Comparison of ENCODE assay signal across 31 mouse cellular contexts in the genomic region with DNA sequence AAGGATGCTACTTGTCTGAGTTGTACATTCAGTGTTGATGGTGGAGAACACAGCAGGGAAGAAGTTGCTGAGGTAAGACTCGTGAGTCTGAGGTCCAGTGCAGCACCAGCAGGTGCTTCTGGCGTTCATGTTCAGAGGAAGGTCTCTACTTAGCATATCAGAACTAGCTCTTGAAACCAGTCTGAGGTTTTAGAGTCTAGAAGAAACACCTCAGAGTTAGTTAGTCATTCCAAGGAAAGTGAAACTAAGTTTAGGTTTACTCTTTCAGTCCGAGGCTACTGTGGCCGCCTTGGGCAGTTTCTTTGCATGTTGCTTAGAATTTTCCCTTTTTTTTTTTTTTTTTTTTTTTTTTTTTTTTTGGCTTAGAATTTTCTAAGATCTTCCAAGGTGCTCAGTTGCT. TPM values are rescaled to one million over a fixed set of nuclear protein-coding genes. Genes with fewer than 3 reads are reported as not detected.
DNase-seq lines count a peak whose midpoint lies in the region; ATAC-seq and TF ChIP-seq lines count a peak whose summit lies in the region.
"Had no signal": no experiment of that assay in that cellular context is flagged by ENCODE, and none has a peak within 500 bp of the region (broad histone marks: within the 10 kb centered on the region; RNA-seq: fewer than 3 reads in every experiment).

No protein-coding gene starts in this region.

- H3K4me3 ChIP-seq in gastrocnemius, adult 2 months = peak overlapping the region; percentile 43; the same call in 1 of the 2 replicates
- no peak overlapping the region for H3K4me3 ChIP-seq in liver, postnatal 0 days (ENCODE audit: low read depth, low read length)
- H3K4me3 ChIP-seq in liver, embryonic 12.5 days = no peak overlapping the region
- H3K4me3 ChIP-seq in forebrain, embryonic 12.5 days (replicated peaks) = no peak overlapping the region
- H3K4me3 ChIP-seq: embryonic facial prominence, embryonic 10.5 days; embryonic facial prominence, embryonic 15.5 days; forebrain, embryonic 13.5 days; heart, embryonic 12.5 days; liver, embryonic 13.5 days had no signal

- H3K9me3 ChIP-seq in liver, postnatal 0 days (ENCODE audit: low read length) = no peaks in the 10 kb centered on the region
- no peaks in the 10 kb centered on the region for H3K9me3 ChIP-seq in liver, embryonic 12.5 days (replicated peaks)
- H3K9me3 ChIP-seq in forebrain, embryonic 12.5 days = no peaks in the 10 kb centered on the region
- H3K9me3 ChIP-seq: embryonic facial prominence, embryonic 10.5 days; embryonic facial prominence, embryonic 15.5 days; forebrain, embryonic 13.5 days; heart, embryonic 12.5 days; liver, embryonic 13.5 days had no signal

- intact Hi-C loops in gastrocnemius, adult 2 months (cut with DNase I) = loop anchor here (10.0 kb wide), 1 partner anchor 144 kb away; the partner anchor contains the start of gene Rfx7
- intact Hi-C loops in gastrocnemius, postnatal 14 days (cut with DNase I; ENCODE audit: low total_unique reads) = loop anchor here (10.0 kb wide), 1 partner anchor 64 kb away; no protein-coding TSS in a partner anchor

- H3K9ac ChIP-seq in liver, postnatal 0 days (replicated peaks) = no peak overlapping the region
- no peak overlapping the region for H3K9ac ChIP-seq in liver, embryonic 12.5 days
- no peak overlapping the region for H3K9ac ChIP-seq in forebrain, embryonic 12.5 days
- H3K9ac ChIP-seq: embryonic facial prominence, embryonic 15.5 days; forebrain, embryonic 13.5 days; heart, embryonic 12.5 days; hindbrain, embryonic 14.5 days; liver, embryonic 13.5 days had no signal

- 73% methylated on average over 4 of the region's 4 CpGs for WGBS in liver, postnatal 0 days (ENCODE audit: insufficient replicate concordance)
- 79% methylated on average over 4 of the region's 4 CpGs for WGBS in liver, embryonic 12.5 days (ENCODE audit: insufficient replicate concordance)
- 86% methylated on average over 4 of the region's 4 CpGs for WGBS in forebrain, embryonic 12.5 days

- H3K27me3 ChIP-seq in liver, postnatal 0 days (ENCODE audit: insufficient read depth, low read length) = no peaks in the 10 kb centered on the region
- no peaks in the 10 kb centered on the region for H3K27me3 ChIP-seq in liver, embryonic 12.5 days (replicated peaks)
- H3K27me3 ChIP-seq in forebrain, embryonic 12.5 days = no peaks in the 10 kb centered on the region
- H3K27me3 ChIP-seq: embryonic facial prominence, embryonic 15.5 days; forebrain, embryonic 13.5 days; heart, embryonic 12.5 days; liver, embryonic 13.5 days had no signal

- peak overlapping the region; percentile 72 for H3K27ac ChIP-seq in gastrocnemius, adult 2 months
- H3K27ac ChIP-seq in liver, postnatal 0 days (ENCODE audit: low read depth) = no peak overlapping the region
- no peak overlapping the region for H3K27ac ChIP-seq in liver, embryonic 12.5 days
- H3K27ac ChIP-seq in forebrain, embryonic 12.5 days = no peak overlapping the region
- H3K27ac ChIP-seq: embryonic facial prominence, embryonic 10.5 days; embryonic facial prominence, embryonic 15.5 days; forebrain, embryonic 13.5 days; hindbrain, embryonic 14.5 days; liver, embryonic 13.5 days; stomach, postnatal 0 days had no signal

- H3K36me3 ChIP-seq in liver, postnatal 0 days (replicated peaks; ENCODE audit: insufficient read depth, low read length) = peaks cover 39% of the 10 kb centered on the region
- peaks cover 82% of the 10 kb centered on the region for H3K36me3 ChIP-seq in liver, embryonic 12.5 days
- H3K36me3 ChIP-seq in forebrain, embryonic 12.5 days (replicated peaks) = peaks cover 76% of the 10 kb centered on the region

- peaks cover 6% of the 10 kb centered on the region; the same call in 1 of the 2 replicates for H3K4me1 ChIP-seq in liver, postnatal 0 days (ENCODE audit: insufficient read depth)
- peaks cover 9% of the 10 kb centered on the region; the same call in 1 of the 2 replicates for H3K4me1 ChIP-seq in liver, embryonic 12.5 days
- H3K4me1 ChIP-seq in forebrain, embryonic 12.5 days = no peaks in the 10 kb centered on the region
- H3K4me1 ChIP-seq: embryonic facial prominence, embryonic 10.5 days; embryonic facial prominence, embryonic 15.5 days; forebrain, embryonic 13.5 days had no signal

- no peak for DNase-seq in gastrocnemius, adult 2 months
- DNase-seq in gastrocnemius, postnatal 14 days = no peak
- DNase-seq in liver, postnatal 0 days = peak; percentile 7
- DNase-seq in R1 (ENCODE audit: low read depth, low spot score) = peak; percentile 53
- no peak for DNase-seq in ovary, postnatal 36 days (ENCODE audit: low spot score)
- DNase-seq: adrenal gland, adult 2 months; adrenal gland, postnatal 36 days; cerebellum, adult 18-20 months; cerebellum, postnatal 10 days; heart, postnatal 4 days; kidney, adult 8-10 months; kidney, postnatal 10 days; layer of hippocampus, postnatal 36 days; left cerebral cortex, postnatal 4 days; liver, embryonic 13.5 days; lung, adult 2 months; lung, postnatal 14 days; right cerebral cortex, postnatal 4 days; thymus, adult 18-20 months; thymus, postnatal 25 days had no signal

- no peak for TF ChIP-seq EP300 in liver, postnatal 0 days (IDR thresholded peaks at IDR 0.05; ENCODE audit: low read depth)

- TF ChIP-seq CTCF in gastrocnemius, adult 2 months (IDR thresholded peaks at IDR 0.05) = no peak
- no peak for TF ChIP-seq CTCF in liver, postnatal 0 days (IDR thresholded peaks at IDR 0.05; ENCODE audit: low read depth)

- H3K4me2 ChIP-seq in liver, postnatal 0 days (ENCODE audit: low read depth, low read length) = no peak overlapping the region
- no peak overlapping the region for H3K4me2 ChIP-seq in liver, embryonic 12.5 days
- no peak overlapping the region for H3K4me2 ChIP-seq in forebrain, embryonic 12.5 days
- H3K4me2 ChIP-seq: embryonic facial prominence, embryonic 15.5 days; forebrain, embryonic 13.5 days; heart, embryonic 12.5 days; hindbrain, embryonic 14.5 days; liver, embryonic 13.5 days; midbrain, embryonic 11.5 days had no signal

- ATAC-seq in liver, postnatal 0 days = no peak
- no peak for ATAC-seq in liver, embryonic 12.5 days
- ATAC-seq in forebrain, embryonic 12.5 days (ENCODE audit: low FRiP score) = no peak
- ATAC-seq: forebrain, embryonic 13.5 days; inflammation-experienced regulatory T-cells, adult 6 months; midbrain, embryonic 16.5 days had no signal

RNA-seq across cellular contexts. Expression of gene Nedd4, which starts 16.6 kb away (rescaled TPM):
- total RNA-seq in gastrocnemius, adult 2 months (2021) = 100 to 1,000 TPM; 273 to 325 TPM
- 100 to 1,000 TPM; 388 to 415 TPM for total RNA-seq in gastrocnemius, postnatal 14 days (2021)
- polyA plus RNA-seq in liver, postnatal 0 days (2015; fragmentation: Nextera tagmentation; extraction: Ambion mirVana) = 56.7 and 70.3 TPM in 2 replicates
- polyA plus RNA-seq in liver, embryonic 12.5 days (2016; fragmentation: Nextera tagmentation; extraction: Ambion mirVana) = 173 and 176 TPM in 2 replicates
- 731 and 774 TPM in 2 replicates for polyA plus RNA-seq in forebrain, embryonic 12.5 days (2016; fragmentation: Nextera tagmentation; extraction: Ambion mirVana)

Comparison
In these comparisons a context has a peak if more than half of its experiments do, and no peak if none do; other contexts are left out.
1. DNase-seq: peak in liver, postnatal 0 days (single experiment) and R1 (single experiment); none in gastrocnemius, adult 2 months (single experiment), gastrocnemius, postnatal 14 days (single experiment) and ovary, postnatal 36 days (single experiment).